Mouse (Mus musculus): ENCODE data around the gene 4921504E06Rik.

Gene 4921504E06Rik

GRCm38 (mm10) chr2:19553821-19554592 is at the start of gene 4921504E06Rik:
Gene 4921504E06Rik, minus strand, starts transcription at chr2:19553914.
- DNase-seq (ENCODE audit: extremely low spot score): peak; percentile 88

- DNase-seq (ENCODE audit: extremely low spot score): no peak
These were observed 47.7 kb upstream of the 4921504E06Rik start for GRCm38 (mm10) chr2:19601386-19601925.

- DNase-seq (ENCODE audit: extremely low spot score): no peak
These were observed 47.1 kb upstream of the 4921504E06Rik start for GRCm38 (mm10) chr2:19600860-19601259.

DNA sequence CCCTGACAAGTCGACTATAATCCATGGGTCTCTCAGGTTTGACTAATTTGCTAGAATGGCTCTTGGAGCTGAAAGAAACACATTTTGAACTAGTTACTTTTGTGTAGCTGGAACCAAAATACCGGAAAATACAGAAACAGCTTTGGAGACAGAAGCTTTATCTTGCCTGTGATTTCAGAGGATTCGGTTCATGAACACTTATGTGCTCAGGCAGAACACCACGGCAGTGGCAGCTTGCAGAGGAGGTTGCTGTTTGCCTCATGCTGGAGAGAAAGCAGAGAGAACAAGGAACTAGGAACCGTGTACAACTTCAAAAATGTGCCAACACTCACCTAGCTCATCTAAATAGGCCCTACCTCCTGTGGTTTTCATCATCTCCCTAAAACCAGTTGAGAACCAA is 46.1 kb upstream of the 4921504E06Rik start:
- no peak for DNase-seq (ENCODE audit: extremely low spot score)

- DNase-seq (ENCODE audit: extremely low spot score): no peak
These were observed 43.3 kb upstream of the 4921504E06Rik start for GRCm38 (mm10) chr2:19596988-19597387.

- DNase-seq (ENCODE audit: extremely low spot score): no peak
These were observed 42.7 kb upstream of the 4921504E06Rik start for GRCm38 (mm10) chr2:19596426-19596825.

- DNase-seq (ENCODE audit: extremely low spot score): no peak
These were observed 41.1 kb upstream of the 4921504E06Rik start for GRCm38 (mm10) chr2:19594856-19595255.

- no peak for DNase-seq (ENCODE audit: extremely low spot score)
These were observed 26.1 kb upstream of the 4921504E06Rik start for GRCm38 (mm10) chr2:19579846-19580245.

GRCm38 (mm10) chr2:19579180-19579579 is 25.5 kb upstream of the 4921504E06Rik start:
- DNase-seq (ENCODE audit: extremely low spot score): no peak

- no peak for DNase-seq (ENCODE audit: extremely low spot score)
These were observed 8.6 kb upstream of the 4921504E06Rik start for GRCm38 (mm10) chr2:19562114-19562829.

GRCm38 (mm10) chr2:19560654-19561053 is 6.9 kb upstream of the 4921504E06Rik start:
- no peak for DNase-seq (ENCODE audit: extremely low spot score)

GRCm38 (mm10) chr2:19560071-19560470 is 6.4 kb upstream of the 4921504E06Rik start:
- no peak for DNase-seq (ENCODE audit: extremely low spot score)

- no peak for DNase-seq (ENCODE audit: extremely low spot score)
These were observed 2.3 kb downstream of the 4921504E06Rik start for GRCm38 (mm10) chr2:19551396-19551795.

DNA sequence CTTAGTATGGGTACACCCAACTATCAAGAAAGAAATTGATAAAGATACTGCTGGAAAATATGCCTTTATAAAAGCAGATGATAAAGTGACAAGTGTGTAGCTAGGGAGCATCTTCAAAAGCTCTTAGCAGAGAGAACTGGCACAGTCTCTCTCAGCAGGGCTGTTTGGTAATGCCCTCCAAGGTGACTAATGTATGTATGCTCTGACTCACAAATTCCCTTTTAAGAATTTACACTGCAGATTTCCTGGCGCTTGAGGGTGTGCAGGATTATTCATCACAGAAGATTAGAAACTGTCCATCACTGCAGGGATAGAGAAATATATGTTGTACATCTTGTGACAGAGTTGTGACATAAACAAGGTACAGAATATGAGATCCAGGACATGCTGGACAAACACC is 12.8 kb downstream of the 4921504E06Rik start:
- no peak for DNase-seq (ENCODE audit: extremely low spot score)

DNA sequence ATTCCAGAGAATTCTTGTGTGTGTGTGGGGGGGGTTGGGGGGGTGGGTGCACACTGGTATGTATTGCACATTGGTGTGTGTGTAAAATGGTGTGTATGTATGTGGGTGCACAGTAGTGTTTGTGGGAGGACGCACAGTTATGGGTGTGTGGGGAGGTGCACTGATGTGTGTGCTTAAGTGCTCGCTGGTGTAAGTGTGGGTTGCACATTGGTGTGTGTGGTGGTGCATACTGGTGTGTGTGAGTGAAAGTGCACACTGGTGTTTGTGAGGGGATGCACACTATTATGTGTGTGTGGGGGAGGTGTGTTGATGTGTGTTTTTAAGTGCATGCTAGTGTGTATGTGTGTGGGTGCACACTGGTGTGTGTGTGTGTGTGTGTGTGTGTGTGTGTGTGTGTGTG is 24.3 kb downstream of the 4921504E06Rik start:
- DNase-seq (ENCODE audit: extremely low spot score): no peak

GRCm38 (mm10) chr2:19528797-19529196 is 24.9 kb downstream of the 4921504E06Rik start:
- peak; percentile 34 for DNase-seq (ENCODE audit: extremely low spot score)

DNA sequence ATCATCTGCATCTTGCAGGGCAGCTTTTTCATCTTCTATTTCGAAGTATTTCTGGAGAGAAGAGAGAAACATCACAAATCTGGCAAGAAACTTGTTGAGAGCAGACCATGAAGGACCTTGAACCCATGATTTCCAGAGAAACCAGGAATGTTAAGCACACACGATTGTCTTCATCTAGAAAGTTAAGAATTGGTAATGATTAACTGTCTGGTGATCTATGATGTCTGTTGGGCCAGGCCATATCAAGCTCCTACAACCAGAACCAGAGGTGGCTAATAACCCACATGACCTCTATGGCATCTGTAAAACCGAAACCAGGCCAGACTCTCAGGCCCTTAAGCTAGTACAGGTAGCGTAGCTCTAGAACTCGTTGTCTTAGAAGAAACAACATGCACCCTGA is 29.6 kb downstream of the 4921504E06Rik start:
- DNase-seq (ENCODE audit: extremely low spot score): no peak

DNA sequence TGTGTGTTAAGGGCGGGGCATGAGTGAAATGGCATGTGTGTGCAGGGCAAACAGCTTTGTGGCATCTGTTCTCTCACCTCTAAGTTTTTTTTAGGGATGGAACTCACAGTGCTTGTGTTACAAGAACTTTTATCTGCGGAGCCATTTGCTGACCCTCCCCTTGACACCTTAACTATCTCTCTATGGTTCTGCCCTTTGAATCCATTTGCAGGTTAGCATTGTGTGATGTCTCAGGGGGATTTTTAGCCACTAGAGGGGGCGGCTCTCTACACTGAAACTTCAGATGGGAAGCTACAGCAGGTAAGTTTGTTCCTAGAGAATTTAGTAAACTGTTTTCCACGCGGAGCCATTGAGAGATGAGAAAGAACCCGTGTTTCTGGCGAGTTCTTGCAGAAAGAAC is 32.1 kb downstream of the 4921504E06Rik start:
- no peak for DNase-seq (ENCODE audit: extremely low spot score)

DNA sequence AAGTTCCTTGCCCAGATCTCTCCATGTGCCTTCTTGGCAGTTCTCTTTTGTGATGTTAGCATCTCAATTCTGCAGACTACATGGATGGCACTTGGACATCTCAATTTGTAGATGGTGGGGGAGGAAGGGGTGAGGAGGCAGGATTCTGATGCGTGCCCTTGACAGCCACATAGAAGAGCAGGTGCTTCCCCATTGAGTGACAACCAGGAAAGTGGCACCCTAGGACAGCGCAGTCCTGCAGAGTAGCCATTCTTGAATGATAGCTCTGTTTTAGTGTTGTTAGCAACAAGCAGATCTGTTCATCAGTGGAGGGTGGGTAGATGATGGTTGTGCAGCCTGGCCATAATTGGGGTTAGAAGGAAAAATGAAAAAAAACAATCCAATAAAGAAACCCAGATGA is 33.1 kb downstream of the 4921504E06Rik start:
- no peak for DNase-seq (ENCODE audit: extremely low spot score)

DNA sequence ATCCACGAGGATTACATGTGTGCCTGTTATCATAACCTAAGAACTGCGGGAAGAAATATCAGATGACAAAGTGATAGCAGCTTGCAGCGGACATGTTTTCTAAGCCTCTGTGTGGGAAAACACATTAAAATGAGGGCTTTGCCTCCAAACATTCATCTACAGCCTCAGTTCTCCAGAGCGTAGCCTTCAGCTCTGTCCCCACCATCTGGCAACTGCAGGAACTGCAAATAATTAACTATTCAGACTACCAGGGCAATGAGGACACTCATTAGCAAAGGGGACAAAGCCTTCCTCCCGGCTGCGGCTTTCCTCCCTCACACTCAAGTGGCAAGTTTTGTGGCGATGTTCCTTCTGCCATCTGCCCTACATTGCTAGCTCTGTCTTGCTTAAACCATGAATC is 33.9 kb downstream of the 4921504E06Rik start:
- DNase-seq (ENCODE audit: extremely low spot score): peak; percentile 79

GRCm38 (mm10) chr2:19517952-19518351 is 35.8 kb downstream of the 4921504E06Rik start:
- no peak for DNase-seq (ENCODE audit: extremely low spot score)

GRCm38 (mm10) chr2:19512381-19512780 is 41.3 kb downstream of the 4921504E06Rik start:
- no peak for DNase-seq (ENCODE audit: extremely low spot score)

DNA sequence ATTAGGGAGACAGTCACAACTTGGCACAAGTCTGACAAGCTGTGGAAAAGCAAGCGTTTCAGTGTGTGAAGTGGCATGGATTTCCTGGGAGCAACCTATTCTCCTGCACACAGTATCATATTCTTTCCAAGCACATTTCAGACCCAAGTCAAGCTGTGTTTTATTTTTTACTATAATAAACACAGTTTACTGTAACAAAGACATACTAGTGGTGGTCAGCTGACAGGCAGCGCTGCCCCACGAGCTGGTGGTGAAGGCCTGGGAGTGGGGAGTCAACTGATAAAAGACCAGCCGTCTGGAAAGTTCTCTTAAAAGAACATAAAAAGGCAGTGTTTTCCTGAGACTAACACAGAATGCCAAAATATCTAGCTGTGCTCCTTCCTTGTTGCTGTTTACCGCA is 42.7 kb downstream of the 4921504E06Rik start:
- DNase-seq (ENCODE audit: extremely low spot score): no peak
